Mouse (Mus musculus) erythroblast, embryonic 14.5 days (primary cell): Measurements from ENCODE around the gene D16Ertd472e. TPM values are rescaled to one million over a fixed set of nuclear protein-coding genes. Genes with fewer than 3 reads are reported as not detected.
"Not testable (repeated sequence)": the region's sequence is repeated elsewhere in the genome, so short reads cannot be mapped to it uniquely, and the experiment has no call there.

Experiments
- H3K27me3 ChIP-seq: 2 replicates; pipeline ENCODE4 v1.6.1; 2012; ENCODE audit warnings: inconsistent platforms; ENCODE audit not compliant: control insufficient read depth
- H3K36me3 ChIP-seq: 2 replicates; pipeline ENCODE4 v1.6.1; 2012; ENCODE audit warnings: mild to moderate bottlenecking, inconsistent platforms; ENCODE audit not compliant: control insufficient read depth
- H3K4me1 ChIP-seq: 2 replicates; pipeline ENCODE4 v1.6.1; 2012; ENCODE audit warnings: inconsistent platforms; ENCODE audit not compliant: control insufficient read depth
- H3K4me3 ChIP-seq: replicated peaks from 2 replicates; pipeline ENCODE3; 2012; ENCODE audit warnings: moderate library complexity, mild to moderate bottlenecking, inconsistent platforms
- H3K9me3 ChIP-seq: 2 replicates; pipeline ENCODE4 v1.6.1; 2012; ENCODE audit warnings: low read length, inconsistent platforms, mixed read lengths; ENCODE audit not compliant: control insufficient read depth
- GATA1 ChIP-seq: IDR thresholded peaks from 2 replicates; pipeline ENCODE4 v1.6.1; 2012; ENCODE audit warnings: low read length, inconsistent platforms, mixed read lengths
- TAL1 ChIP-seq: IDR thresholded peaks from 3 replicates; pipeline ENCODE4 v1.6.1; 2012; ENCODE audit warnings: low read length, inconsistent platforms, mixed read lengths
- polyA plus RNA-seq: library from polyadenylated mRNA; stranded (reverse); fragments of >175 nt; gene quantifications from 2 replicates; pipeline ENCODE4 v1.2.3, GENCODE M21; 2012

Gene D16Ertd472e
- polyA plus RNA-seq, 1 experiment = 0.10 TPM

- Histone ChIP-seq H3K4me1 (no peaks in the 10 kb centered on the region), H3K9me3 (no peaks in the 10 kb centered on the region), H3K4me3 (no peak overlapping the region), H3K36me3 (no peaks in the 10 kb centered on the region), H3K27me3 (no peaks in the 10 kb centered on the region)
- TF ChIP-seq TAL1 (no peak), GATA1 (no peak)
These were observed 57.8 kb downstream of the D16Ertd472e start for GRCm38 (mm10) chr16:78518697-78519096.

- H3K4me1 ChIP-seq = no peaks in the 10 kb centered on the region
- no peak for TF ChIP-seq GATA1
- TF ChIP-seq TAL1 = no peak
These were observed 59.3 kb downstream of the D16Ertd472e start for GRCm38 (mm10) chr16:78517171-78517570.

GRCm38 (mm10) chr16:78511526-78511925, 65.0 kb downstream of the D16Ertd472e start:
- Histone ChIP-seq H3K4me3 (no peak overlapping the region), H3K9me3 (no peaks in the 10 kb centered on the region), H3K36me3 (no peaks in the 10 kb centered on the region), H3K27me3 (no peaks in the 10 kb centered on the region), H3K4me1 (no peaks in the 10 kb centered on the region)
- TF ChIP-seq GATA1 (no peak), TAL1 (no peak)

More at GRCm38 (mm10) chr16:78517171-78517570, 59.3 kb downstream of the D16Ertd472e start:
- no peak overlapping the region for H3K4me3 ChIP-seq
- H3K36me3 ChIP-seq = no peaks in the 10 kb centered on the region
- no peaks in the 10 kb centered on the region for H3K27me3 ChIP-seq
- no peaks in the 10 kb centered on the region for H3K9me3 ChIP-seq

- Histone ChIP-seq H3K9me3 (no peaks in the 10 kb centered on the region), H3K4me3 (no peak overlapping the region), H3K4me1 (no peaks in the 10 kb centered on the region), H3K27me3 (no peaks in the 10 kb centered on the region), H3K36me3 (no peaks in the 10 kb centered on the region)
- TF ChIP-seq TAL1 (no peak), GATA1 (no peak)
These were observed 74.0 kb downstream of the D16Ertd472e start for GRCm38 (mm10) chr16:78502492-78502891.

- not testable (repeated sequence) for H3K27me3 ChIP-seq, H3K4me3 ChIP-seq, H3K36me3 ChIP-seq, H3K9me3 ChIP-seq, H3K4me1 ChIP-seq
These were observed 83.8 kb downstream of the D16Ertd472e start for GRCm38 (mm10) chr16:78492696-78493095.

- no peak overlapping the region for H3K4me3 ChIP-seq
- H3K9me3 ChIP-seq = no peaks in the 10 kb centered on the region; the same call in 1 of the 2 replicates
- TF ChIP-seq TAL1 = no peak
- no peak for TF ChIP-seq GATA1
- no peaks in the 10 kb centered on the region for H3K36me3 ChIP-seq
- H3K27me3 ChIP-seq = no peaks in the 10 kb centered on the region
- no peaks in the 10 kb centered on the region for H3K4me1 ChIP-seq
These were observed 85.7 kb downstream of the D16Ertd472e start for GRCm38 (mm10) chr16:78490779-78491178.

Other genes starting within 250 kb of the D16Ertd472e start
- gene Btg3, start 199.5 kb downstream of the D16Ertd472e start, polyA plus RNA-seq = 0.73 and 1.2 TPM in 2 replicates